Mouse (Mus musculus) Patski (cell line): Measurements from ENCODE around the gene Rxfp2. TPM values are rescaled to one million over a fixed set of nuclear protein-coding genes. Genes with fewer than 3 reads are reported as not detected.

Source experiments
- ATAC-seq: fragments of 100-300 bp; one replicate; pipeline ENCODE4 v1.8.0; 2021
- CTCF ChIA-PET: fragments of 350-600 bp; sonication (Branson Sonifier 250); formaldehyde crosslinking; loops from one replicate; lab custom pipeline; 2022; ENCODE audit warnings: inconsistent platforms; lab: Charles Lee
- POLR2A ChIA-PET: fragments of 350-600 bp; sonication (Branson Sonifier 250); formaldehyde crosslinking; loops from one replicate; lab custom pipeline; 2022; ENCODE audit warnings: antibody characterized with exemption, inconsistent platforms; lab: Charles Lee
- DNase-seq: peaks from one replicate; pipeline ENCODE4 v3.0.0-alpha.2; 2011; ENCODE audit warnings: low read depth, low spot score
- H3K27me3 ChIP-seq: fragments of 371-371 bp; one replicate; pipeline ENCODE4 v1.5.1; 2021
- CTCF ChIP-seq: fragments of 100-300 bp; IDR thresholded peaks from one replicate; pipeline ENCODE4 v1.5.1; 2021
- in situ Hi-C: fragments of 300-500 bp; cut with MboI; formaldehyde crosslinking; loops from 3 replicates; pipeline ENCODE4 v1.11.1; 2018; ENCODE audit warnings: low pct_unique_long_range_greater_than_20kb, mixed read lengths
- polyA plus RNA-seq: library from polyadenylated mRNA; unstranded; gene quantifications from one replicate; pipeline ENCODE4 v1.2.3, GENCODE M21; 2021

Gene Rxfp2
- polyA plus RNA-seq, 1 experiment from 2014 or later: not detected

- peak; percentile 84 for ATAC-seq
- in situ Hi-C loops: loop anchor here (5.0 to 25.0 kb wide), 3 partner anchors 104 to 309 kb away; no protein-coding TSS in a partner anchor
- DNase-seq: peak; percentile 25
- ChIA-PET CTCF (interaction anchor here (0.8 to 1.8 kb wide), 8 partner anchors 12 to 170 kb away, joined by 3 to 6 read pairs (median 4); no protein-coding TSS in a partner anchor), POLR2A (interaction anchor here (0.7 kb wide), 1 partner anchor 260 kb away, joined by 3 read pairs; no protein-coding TSS in a partner anchor)
- peaks cover 5% of the 10 kb centered on the region for H3K27me3 ChIP-seq
- TF ChIP-seq CTCF: peak; percentile 98
These were observed 2.4 kb downstream of the Rxfp2 start for GRCm38 (mm10) chr5:150020851-150021250.

GRCm38 (mm10) chr5:150021805-150022204, 3.3 kb downstream of the Rxfp2 start:
- ChIA-PET POLR2A (no interaction called here), CTCF (interaction anchor here (0.8 to 1.8 kb wide), 6 partner anchors 21 to 164 kb away, joined by 3 to 6 read pairs (median 4); no protein-coding TSS in a partner anchor)
- ATAC-seq: no peak
- in situ Hi-C loops: loop anchor here (5.0 to 25.0 kb wide), 3 partner anchors 105 to 310 kb away; no protein-coding TSS in a partner anchor
- DNase-seq: no peak
- no peak for TF ChIP-seq CTCF
- peaks cover 4% of the 10 kb centered on the region for H3K27me3 ChIP-seq

- ATAC-seq: no peak
- H3K27me3 ChIP-seq: no peaks in the 10 kb centered on the region
- POLR2A ChIA-PET: no interaction called here
- in situ Hi-C loops: loop anchor here (5.0 to 25.0 kb wide), 3 partner anchors 105 to 310 kb away; no protein-coding TSS in a partner anchor
- CTCF ChIA-PET: interaction anchor here (1.7 kb wide), 1 partner anchor 28 kb away, joined by 5 read pairs; no protein-coding TSS in a partner anchor
- no peak for TF ChIP-seq CTCF
- no peak for DNase-seq
These were observed 4.1 kb downstream of the Rxfp2 start for GRCm38 (mm10) chr5:150022556-150022955.

- POLR2A ChIA-PET: no interaction called here
- peak; percentile 49 for TF ChIP-seq CTCF
- no peaks in the 10 kb centered on the region for H3K27me3 ChIP-seq
- in situ Hi-C loops: loop anchor here (5.0 to 25.0 kb wide), 3 partner anchors 106 to 311 kb away; no protein-coding TSS in a partner anchor
- ATAC-seq: no peak
- DNase-seq: no peak
- CTCF ChIA-PET: interaction anchor here (0.9 to 1.7 kb wide), 3 partner anchors 11 to 27 kb away, joined by 3 to 5 read pairs (median 4); no protein-coding TSS in a partner anchor
These were observed 5.0 kb downstream of the Rxfp2 start for GRCm38 (mm10) chr5:150023476-150023875.

GRCm38 (mm10) chr5:150024188-150024587, 5.7 kb downstream of the Rxfp2 start:
- ATAC-seq (no peak), DNase-seq (no peak)
- no peaks in the 10 kb centered on the region for H3K27me3 ChIP-seq
- in situ Hi-C loops: loop anchor here (5.0 to 25.0 kb wide), 3 partner anchors 107 to 312 kb away; no protein-coding TSS in a partner anchor
- peak; percentile 52 for TF ChIP-seq CTCF
- POLR2A ChIA-PET: no interaction called here
- CTCF ChIA-PET: interaction anchor here (0.9 to 1.7 kb wide), 3 partner anchors 10 to 26 kb away, joined by 3 to 5 read pairs (median 4); no protein-coding TSS in a partner anchor

GRCm38 (mm10) chr5:150024901-150025300, 6.4 kb downstream of the Rxfp2 start:
- ATAC-seq: no peak
- in situ Hi-C loops: loop anchor here (5.0 to 25.0 kb wide), 3 partner anchors 108 to 313 kb away; no protein-coding TSS in a partner anchor
- no peak for DNase-seq
- CTCF ChIA-PET: interaction anchor here (1.6 kb wide), 1 partner anchor 10 kb away, joined by 3 read pairs; no protein-coding TSS in a partner anchor
- TF ChIP-seq CTCF: no peak
- H3K27me3 ChIP-seq: no peaks in the 10 kb centered on the region
- POLR2A ChIA-PET: no interaction called here

GRCm38 (mm10) chr5:150025326-150025725, 6.9 kb downstream of the Rxfp2 start:
- ChIA-PET CTCF (interaction anchor here (1.6 kb wide), 1 partner anchor 9 kb away, joined by 3 read pairs; no protein-coding TSS in a partner anchor), POLR2A (no interaction called here)
- in situ Hi-C loops: no loop called here
- DNase-seq (no peak), ATAC-seq (no peak)
- no peak for TF ChIP-seq CTCF
- no peaks in the 10 kb centered on the region for H3K27me3 ChIP-seq

- TF ChIP-seq CTCF: no peak
- ATAC-seq (no peak), DNase-seq (no peak)
- POLR2A ChIA-PET: no interaction called here
- CTCF ChIA-PET: no interaction called here
- in situ Hi-C loops: no loop called here
- H3K27me3 ChIP-seq: no peaks in the 10 kb centered on the region
These were observed 8.1 kb downstream of the Rxfp2 start for GRCm38 (mm10) chr5:150026509-150027087.

- DNase-seq (no peak), ATAC-seq (peak; percentile 49)
- in situ Hi-C loops: no loop called here
- ChIA-PET POLR2A (no interaction called here), CTCF (no interaction called here)
- no peak for TF ChIP-seq CTCF
- no peaks in the 10 kb centered on the region for H3K27me3 ChIP-seq
These were observed 12.7 kb downstream of the Rxfp2 start for GRCm38 (mm10) chr5:150031201-150031600.

GRCm38 (mm10) chr5:150031634-150032033, 13.2 kb downstream of the Rxfp2 start:
- no peak for TF ChIP-seq CTCF
- DNase-seq: no peak
- H3K27me3 ChIP-seq: no peaks in the 10 kb centered on the region
- in situ Hi-C loops: no loop called here
- no peak for ATAC-seq
- POLR2A ChIA-PET: no interaction called here
- CTCF ChIA-PET: interaction anchor here (1.8 kb wide), 1 partner anchor 11 kb away, joined by 4 read pairs; no protein-coding TSS in a partner anchor
